Mouse (Mus musculus) G1E (cell line): ENCODE data around the gene Iscu.

Source experiments
- CTCF ChIP-seq: IDR thresholded peaks from 2 replicates; pipeline ENCODE4 v1.5.1; 2012; ENCODE audit warnings: low read depth, low read length, inconsistent platforms, mixed read lengths
- POLR2AphosphoS5 ChIP-seq: IDR thresholded peaks from 2 replicates; pipeline ENCODE4 v1.6.1; 2012; ENCODE audit warnings: low read depth, low read length, inconsistent platforms; ENCODE audit not compliant: insufficient replicate concordance
- TAL1 ChIP-seq: conservative IDR thresholded peaks from 2 replicates; pipeline ENCODE4 v1.6.1; 2012; ENCODE audit warnings: low read depth, low read length, inconsistent platforms, mixed read lengths

GRCm38 (mm10) chr5:113775585-113775984 is 3.0 kb downstream of the Iscu start:
- TF ChIP-seq CTCF (no peak), POLR2AphosphoS5 (no peak), TAL1 (no peak)
